Mouse (Mus musculus): Measurements from ENCODE around the gene Rpl3l. TPM values are rescaled to one million over a fixed set of nuclear protein-coding genes. Genes with fewer than 3 reads are reported as not detected.

The Rpl3l gene
- polyA plus RNA-seq (2012; rRNA removed), result 0.67 and 0.70 TPM in 2 replicates

GRCm38 (mm10) chr17:24727618-24728017, at the start of gene Rpl3l:
TSS of gene Rpl3l (plus strand) at chr17:24727820.
- Histone ChIP-seq H3K4me3 (replicated peaks; ENCODE audit: insufficient read depth, low read depth, low read length) (no peak within 1 kb of the TSS), H3K27ac (ENCODE audit: insufficient read depth, low read length) (no peak within 1 kb of the TSS), H3K4me1 (ENCODE audit: control insufficient read depth, insufficient read depth, low read length) (peaks cover 1% of the 10 kb centered on the region; the same call in 1 of the 2 replicates), H3K27me3 (ENCODE audit: control insufficient read depth, insufficient read depth, low read length) (no peaks in the 10 kb centered on the region)
- WGBS, result 62% methylated on average over 2 of the region's 2 CpGs
- TF ChIP-seq CTCF (IDR thresholded peaks at IDR 0.05; ENCODE audit: borderline replicate concordance, insufficient read depth, low read depth, low read length) (no peak), POLR2A (IDR thresholded peaks at IDR 0.05; ENCODE audit: borderline replicate concordance, insufficient read depth, low read length) (no peak)
- no peak for DNase-seq

- no peak for DNase-seq
- no peak for TF ChIP-seq CTCF (IDR thresholded peaks at IDR 0.05; ENCODE audit: borderline replicate concordance, insufficient read depth, low read depth, low read length)
- TF ChIP-seq POLR2A (IDR thresholded peaks at IDR 0.05; ENCODE audit: borderline replicate concordance, insufficient read depth, low read length), result no peak
- no peaks in the 10 kb centered on the region for H3K27me3 ChIP-seq (ENCODE audit: control insufficient read depth, insufficient read depth, low read length)
- 50% methylated on average over 16 of the region's 16 CpGs for WGBS
- no peak overlapping the region for H3K4me3 ChIP-seq (replicated peaks; ENCODE audit: insufficient read depth, low read depth, low read length)
- peaks cover 20% of the 10 kb centered on the region for H3K4me1 ChIP-seq (ENCODE audit: control insufficient read depth, insufficient read depth, low read length)
- no peak overlapping the region for H3K27ac ChIP-seq (ENCODE audit: insufficient read depth, low read length)
Observed at GRCm38 (mm10) chr17:24686514-24686913, 41.1 kb upstream of the Rpl3l start.

- H3K4me3 ChIP-seq (replicated peaks; ENCODE audit: insufficient read depth, low read depth, low read length), result peak overlapping the region; percentile 26
- DNase-seq, result no peak
- TF ChIP-seq POLR2A (IDR thresholded peaks at IDR 0.05; ENCODE audit: borderline replicate concordance, insufficient read depth, low read length), result no peak
- TF ChIP-seq CTCF (IDR thresholded peaks at IDR 0.05; ENCODE audit: borderline replicate concordance, insufficient read depth, low read depth, low read length), result no peak
- WGBS, result 16% methylated on average over 25 of the region's 25 CpGs
- H3K27ac ChIP-seq (ENCODE audit: insufficient read depth, low read length), result no peak overlapping the region
- H3K4me1 ChIP-seq (ENCODE audit: control insufficient read depth, insufficient read depth, low read length), result peaks cover 20% of the 10 kb centered on the region
- no peaks in the 10 kb centered on the region for H3K27me3 ChIP-seq (ENCODE audit: control insufficient read depth, insufficient read depth, low read length)
Observed at GRCm38 (mm10) chr17:24687146-24687595, 40.4 kb upstream of the Rpl3l start.

GRCm38 (mm10) chr17:24687599-24687998, 40.0 kb upstream of the Rpl3l start:
- Histone ChIP-seq H3K4me3 (replicated peaks; ENCODE audit: insufficient read depth, low read depth, low read length) (peak overlapping the region; percentile 26), H3K27me3 (ENCODE audit: control insufficient read depth, insufficient read depth, low read length) (no peaks in the 10 kb centered on the region), H3K4me1 (ENCODE audit: control insufficient read depth, insufficient read depth, low read length) (peaks cover 20% of the 10 kb centered on the region), H3K27ac (ENCODE audit: insufficient read depth, low read length) (no peak overlapping the region)
- no peak for TF ChIP-seq POLR2A (IDR thresholded peaks at IDR 0.05; ENCODE audit: borderline replicate concordance, insufficient read depth, low read length)
- no peak for TF ChIP-seq CTCF (IDR thresholded peaks at IDR 0.05; ENCODE audit: borderline replicate concordance, insufficient read depth, low read depth, low read length)
- 38% methylated on average over 23 of the region's 23 CpGs for WGBS
- DNase-seq, result no peak

- Histone ChIP-seq H3K27ac (ENCODE audit: insufficient read depth, low read length) (peak within 1 kb of the TSS; percentile 93), H3K4me3 (replicated peaks; ENCODE audit: insufficient read depth, low read depth, low read length) (peak within 1 kb of the TSS; percentile 78), H3K27me3 (ENCODE audit: control insufficient read depth, insufficient read depth, low read length) (no peaks in the 10 kb centered on the region), H3K4me1 (ENCODE audit: control insufficient read depth, insufficient read depth, low read length) (peaks cover 20% of the 10 kb centered on the region)
- TF ChIP-seq POLR2A (IDR thresholded peaks at IDR 0.05; ENCODE audit: borderline replicate concordance, insufficient read depth, low read length) (peak; percentile 81), CTCF (IDR thresholded peaks at IDR 0.05; ENCODE audit: borderline replicate concordance, insufficient read depth, low read depth, low read length) (no peak)
- DNase-seq, result peak; percentile 62 to 75
- under 1% methylated on average over 55 of the region's 55 CpGs for WGBS
Observed at GRCm38 (mm10) chr17:24689251-24690081, 38.2 kb upstream of the Rpl3l start, which contains the start of gene Syngr3. TSS of gene Syngr3 (minus strand) at chr17:24689955.

GRCm38 (mm10) chr17:24692385-24692784, 35.2 kb upstream of the Rpl3l start:
- H3K27me3 ChIP-seq (ENCODE audit: control insufficient read depth, insufficient read depth, low read length), result no peaks in the 10 kb centered on the region

GRCm38 (mm10) chr17:24695326-24696010, 32.2 kb upstream of the Rpl3l start:
- 6% methylated on average over 51 of the region's 51 CpGs for WGBS
- no peak for DNase-seq
- H3K27me3 ChIP-seq (ENCODE audit: control insufficient read depth, insufficient read depth, low read length), result no peaks in the 10 kb centered on the region
- H3K4me3 ChIP-seq (replicated peaks; ENCODE audit: insufficient read depth, low read depth, low read length), result peak overlapping the region; percentile 67
- no peaks in the 10 kb centered on the region for H3K4me1 ChIP-seq (ENCODE audit: control insufficient read depth, insufficient read depth, low read length)
- no peak for TF ChIP-seq CTCF (IDR thresholded peaks at IDR 0.05; ENCODE audit: borderline replicate concordance, insufficient read depth, low read depth, low read length)
- TF ChIP-seq POLR2A (IDR thresholded peaks at IDR 0.05; ENCODE audit: borderline replicate concordance, insufficient read depth, low read length), result no peak
- H3K27ac ChIP-seq (ENCODE audit: insufficient read depth, low read length), result peak overlapping the region; percentile 45; the same call in 1 of the 2 replicates

More at GRCm38 (mm10) chr17:24692385-24692784, 35.2 kb upstream of the Rpl3l start:
- 86% methylated on average over 5 of the region's 5 CpGs for WGBS
- Histone ChIP-seq H3K4me3 (replicated peaks; ENCODE audit: insufficient read depth, low read depth, low read length) (no peak overlapping the region), H3K4me1 (ENCODE audit: control insufficient read depth, insufficient read depth, low read length) (peaks cover 13% of the 10 kb centered on the region), H3K27ac (ENCODE audit: insufficient read depth, low read length) (no peak overlapping the region)
- TF ChIP-seq CTCF (IDR thresholded peaks at IDR 0.05; ENCODE audit: borderline replicate concordance, insufficient read depth, low read depth, low read length), result no peak
- no peak for TF ChIP-seq POLR2A (IDR thresholded peaks at IDR 0.05; ENCODE audit: borderline replicate concordance, insufficient read depth, low read length)
- DNase-seq, result no peak

Data from cerebellum, adult 2 months (tissue).